Mouse (Mus musculus) erythroid progenitor cell, adult 5-6 weeks (primary cell): ENCODE measurements around the gene Plekhm3. TPM values are rescaled to one million over a fixed set of nuclear protein-coding genes. Genes with fewer than 3 reads are reported as not detected.

Source experiments
- ATAC-seq: replicated peaks from 2 replicates; pipeline ENCODE4 v1.8.0; 2016; ENCODE audit warnings: moderate number of reproducible peaks, mild to moderate bottlenecking, moderate TSS enrichment, inconsistent platforms; ENCODE audit not compliant: poor library complexity, low FRiP score, severe bottlenecking
- total RNA-seq, 2 experiments: library from RNA; stranded (forward) in 1 of 2; stranded (reverse) in 1 of 2; fragments of 150-400 nt in 1 of 2; fragments of 186-747, 209-891 nt in 1 of 2; gene quantifications; 2 replicates each; pipeline versions ENCODE4 v1.2.3 to v1.2.4; 2015 to 2017; ENCODE audit warnings: low replicate concordance in 2 of 2

The Plekhm3 gene
- total RNA-seq, 2 experiments from 2014 or later: 4.6 to 5.5 TPM

- ATAC-seq: no peak
Observed at GRCm38 (mm10) chr1:64885328-64885727, 71.3 kb downstream of the Plekhm3 start.

- no peak for ATAC-seq
Observed at GRCm38 (mm10) chr1:64884007-64884406, 72.6 kb downstream of the Plekhm3 start.

GRCm38 (mm10) chr1:64880613-64881012, 76.0 kb downstream of the Plekhm3 start:
- no peak for ATAC-seq

- ATAC-seq: no peak
Observed at GRCm38 (mm10) chr1:64878795-64879240, 77.8 kb downstream of the Plekhm3 start.

GRCm38 (mm10) chr1:64876276-64876675, 80.3 kb downstream of the Plekhm3 start:
- ATAC-seq: no peak

GRCm38 (mm10) chr1:64875712-64876111, 80.9 kb downstream of the Plekhm3 start:
- ATAC-seq: no peak

GRCm38 (mm10) chr1:64875156-64875555, 81.5 kb downstream of the Plekhm3 start:
- no peak for ATAC-seq

- no peak for ATAC-seq
Observed at GRCm38 (mm10) chr1:64871956-64872355, 84.7 kb downstream of the Plekhm3 start.

GRCm38 (mm10) chr1:64867684-64868083, 88.9 kb downstream of the Plekhm3 start:
- ATAC-seq: no peak

GRCm38 (mm10) chr1:64866140-64866539, 90.5 kb downstream of the Plekhm3 start:
- no peak for ATAC-seq

- no peak for ATAC-seq
Observed at GRCm38 (mm10) chr1:64860235-64860920, 96.2 kb downstream of the Plekhm3 start.

GRCm38 (mm10) chr1:64859826-64860225, 96.8 kb downstream of the Plekhm3 start:
- ATAC-seq: no peak

- ATAC-seq: no peak
Observed at GRCm38 (mm10) chr1:64854835-64855234, 101.8 kb downstream of the Plekhm3 start.

GRCm38 (mm10) chr1:64853738-64854730, 102.6 kb downstream of the Plekhm3 start:
- no peak for ATAC-seq

- ATAC-seq: no peak
Observed at GRCm38 (mm10) chr1:64853244-64853643, 103.4 kb downstream of the Plekhm3 start.

GRCm38 (mm10) chr1:64852272-64852671, 104.4 kb downstream of the Plekhm3 start:
- no peak for ATAC-seq

- ATAC-seq: no peak
Observed at GRCm38 (mm10) chr1:64850345-64850744, 106.3 kb downstream of the Plekhm3 start.

- ATAC-seq: no peak
Observed at GRCm38 (mm10) chr1:64848996-64849395, 107.6 kb downstream of the Plekhm3 start.

- no peak for ATAC-seq
Observed at GRCm38 (mm10) chr1:64848081-64848480, 108.5 kb downstream of the Plekhm3 start.

GRCm38 (mm10) chr1:64847565-64847964, 109.1 kb downstream of the Plekhm3 start:
- ATAC-seq: no peak

GRCm38 (mm10) chr1:64844978-64845377, 111.6 kb downstream of the Plekhm3 start:
- no peak for ATAC-seq
